Mouse (Mus musculus) liver, adult 2 months (tissue): Measurements from ENCODE around the gene Plcb1. TPM values are rescaled to one million over a fixed set of nuclear protein-coding genes. Genes with fewer than 3 reads are reported as not detected.

Experiments
- DNase-seq: peaks from one replicate; pipeline ENCODE4 v3.0.0-alpha.2; 2011; ENCODE audit warnings: low read depth, low spot score; ENCODE audit errors: extremely low read depth
- H3K27ac ChIP-seq: fragments of 200-500 bp; replicated peaks from 2 replicates; pipeline ENCODE4 v1.5.1; 2012; ENCODE audit warnings: low read depth, mild to moderate bottlenecking, control low read depth, inconsistent platforms, low read length; ENCODE audit not compliant: insufficient read depth
- H3K27me3 ChIP-seq: fragments of 200-500 bp; 2 replicates; pipeline ENCODE4 v1.6.1; 2012; ENCODE audit warnings: mild to moderate bottlenecking, moderate library complexity, low read length, inconsistent platforms; ENCODE audit not compliant: control insufficient read depth, insufficient read depth
- H3K36me3 ChIP-seq: fragments of 200-500 bp; 2 replicates; pipeline ENCODE4 v1.6.1; 2012; ENCODE audit warnings: low read length, inconsistent platforms; ENCODE audit not compliant: control insufficient read depth, insufficient read depth
- H3K4me1 ChIP-seq: fragments of 200-500 bp; 2 replicates; pipeline ENCODE4 v1.6.1; 2011; ENCODE audit warnings: low read length; ENCODE audit not compliant: control insufficient read depth, insufficient read depth
- H3K4me3 ChIP-seq: fragments of 200-500 bp; 2 replicates; pipeline ENCODE4 v1.5.1; 2011; ENCODE audit warnings: low read depth, mild to moderate bottlenecking, control low read depth, low read length, moderate library complexity; ENCODE audit not compliant: insufficient read depth
- H3K79me2 ChIP-seq: fragments of 200-500 bp; 2 replicates; pipeline ENCODE4 v1.6.1; 2012; ENCODE audit warnings: inconsistent platforms, mild to moderate bottlenecking, low read length, moderate library complexity; ENCODE audit not compliant: control insufficient read depth, insufficient read depth
- H3K9ac ChIP-seq: fragments of 200-500 bp; 2 replicates; pipeline ENCODE4 v1.6.1; 2012; ENCODE audit warnings: low read depth, mild to moderate bottlenecking, control low read depth, inconsistent platforms, low read length
- CTCF ChIP-seq: fragments of 200-500 bp; IDR thresholded peaks from 2 replicates; pipeline ENCODE4 v1.5.1; 2011; ENCODE audit warnings: low read depth, low read length, control low read depth
- POLR2A ChIP-seq: fragments of 200-500 bp; IDR thresholded peaks from 2 replicates; pipeline ENCODE4 v1.6.1; 2011; ENCODE audit warnings: low read length, control low read depth; ENCODE audit not compliant: insufficient read depth; ENCODE audit errors: extremely low read depth
- WGBS: fragments of 180-500 bp; shearing (Covaris S2); methylation state at CpG from one replicate; pipeline ENCODE4 v1.1.7; 2018; 5-methylcytosine and 5-hydroxymethylcytosine counted together
- polyA plus RNA-seq: library from polyadenylated mRNA; depleted of rRNA; stranded (reverse); fragments of >200 nt; gene quantifications from 2 replicates; pipeline ENCODE4 v1.2.3, GENCODE M21; 2012
- total RNA-seq: library from RNA; depleted of rRNA; stranded (reverse); fragments of >200 nt; gene quantifications from 2 replicates; pipeline ENCODE4 v1.2.3, GENCODE M21; 2014

Gene Plcb1
- total and polyA plus RNA-seq, 2 experiments: 0.88 to 15.4 TPM

- H3K4me1 ChIP-seq: no peaks in the 10 kb centered on the region
- no peak overlapping the region for H3K9ac ChIP-seq
- H3K4me3 ChIP-seq: no peak overlapping the region
- no peaks in the 10 kb centered on the region for H3K36me3 ChIP-seq
- no peaks in the 10 kb centered on the region for H3K27me3 ChIP-seq
- WGBS: 82% methylated on average over 1 of the region's 1 CpGs
- no peaks in the 10 kb centered on the region for H3K79me2 ChIP-seq
- H3K27ac ChIP-seq: no peak overlapping the region
- no peak for TF ChIP-seq POLR2A
- TF ChIP-seq CTCF: no peak
- DNase-seq: no peak
These were observed 232.4 kb downstream of the Plcb1 start for GRCm38 (mm10) chr2:135018275-135018674.

GRCm38 (mm10) chr2:135018708-135019107, 232.8 kb downstream of the Plcb1 start:
- no peak overlapping the region for H3K27ac ChIP-seq

DNA sequence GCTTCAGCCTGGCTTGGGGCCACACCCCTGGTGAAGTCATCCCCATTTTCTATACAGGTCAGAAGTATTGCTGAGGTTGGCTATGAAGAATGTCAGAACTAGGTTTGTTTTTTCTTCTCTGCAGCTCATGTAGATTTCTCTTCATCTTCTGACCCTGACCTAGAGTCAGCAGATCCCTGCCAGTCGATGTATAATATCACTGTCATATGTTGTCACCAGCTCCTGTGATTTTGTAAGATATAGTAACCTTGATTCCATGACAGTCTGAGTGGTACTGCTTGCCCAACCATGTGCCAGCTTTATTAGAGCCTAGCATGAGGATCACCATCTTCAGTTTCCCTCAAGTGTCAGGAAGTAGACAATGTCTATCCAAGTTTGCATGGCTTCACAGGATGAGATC, 233.7 kb downstream of the Plcb1 start:
- H3K36me3 ChIP-seq: no peaks in the 10 kb centered on the region
- WGBS: 84% methylated on average over 1 of the region's 1 CpGs
- H3K9ac ChIP-seq: no peak overlapping the region
- H3K27ac ChIP-seq: no peak overlapping the region
- no peaks in the 10 kb centered on the region for H3K4me1 ChIP-seq
- TF ChIP-seq CTCF (no peak), POLR2A (no peak)
- H3K79me2 ChIP-seq: no peaks in the 10 kb centered on the region
- H3K27me3 ChIP-seq: no peaks in the 10 kb centered on the region
- no peak overlapping the region for H3K4me3 ChIP-seq
- DNase-seq: no peak

More at GRCm38 (mm10) chr2:135018708-135019107, 232.8 kb downstream of the Plcb1 start:
- Histone ChIP-seq H3K79me2 (no peaks in the 10 kb centered on the region), H3K4me1 (no peaks in the 10 kb centered on the region), H3K36me3 (no peaks in the 10 kb centered on the region), H3K4me3 (no peak overlapping the region), H3K9ac (no peak overlapping the region), H3K27me3 (no peaks in the 10 kb centered on the region)
- WGBS: 99% methylated on average over 2 of the region's 2 CpGs
- DNase-seq: no peak
- TF ChIP-seq CTCF: no peak
- no peak for TF ChIP-seq POLR2A

DNA sequence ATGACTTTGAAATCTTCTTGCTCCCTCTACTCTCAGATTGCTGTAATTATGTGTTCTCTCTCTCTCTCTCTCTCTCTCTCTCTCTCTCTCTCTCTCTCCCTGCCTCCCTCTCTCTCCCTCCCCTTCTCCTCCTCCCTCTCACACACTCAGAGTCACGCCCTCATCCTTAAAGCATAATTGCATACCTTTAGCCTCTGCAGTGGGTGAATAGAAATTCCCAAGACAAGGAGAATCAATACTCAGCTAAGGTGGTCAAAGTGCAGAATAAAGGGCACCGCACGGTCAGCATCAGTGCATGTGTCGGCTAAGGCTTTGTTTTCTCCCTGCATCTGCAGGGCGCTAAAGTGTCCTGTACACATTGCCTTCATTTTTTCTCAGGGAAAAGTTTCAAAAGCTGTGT, 243.4 kb downstream of the Plcb1 start:
- Histone ChIP-seq H3K4me1 (no peaks in the 10 kb centered on the region), H3K27ac (no peak overlapping the region), H3K79me2 (no peaks in the 10 kb centered on the region), H3K9ac (no peak overlapping the region), H3K36me3 (no peaks in the 10 kb centered on the region), H3K27me3 (no peaks in the 10 kb centered on the region), H3K4me3 (no peak overlapping the region)
- no peak for DNase-seq
- no peak for TF ChIP-seq POLR2A
- TF ChIP-seq CTCF: no peak
- WGBS: 57% methylated on average over 5 of the region's 5 CpGs

GRCm38 (mm10) chr2:135029700-135030099, 243.8 kb downstream of the Plcb1 start:
- 86% methylated on average over 6 of the region's 6 CpGs for WGBS
- H3K36me3 ChIP-seq: no peaks in the 10 kb centered on the region

GRCm38 (mm10) chr2:135035640-135036260, 249.9 kb downstream of the Plcb1 start:
- Histone ChIP-seq H3K27me3 (no peaks in the 10 kb centered on the region), H3K9ac (no peak overlapping the region), H3K27ac (no peak overlapping the region), H3K4me3 (no peak overlapping the region), H3K79me2 (no peaks in the 10 kb centered on the region), H3K4me1 (peaks cover 3% of the 10 kb centered on the region; the same call in 1 of the 2 replicates), H3K36me3 (no peaks in the 10 kb centered on the region)
- DNase-seq: peak; percentile 42
- under 1% methylated on average over 4 of the region's 4 CpGs for WGBS
- TF ChIP-seq POLR2A (no peak), CTCF (no peak)

More at GRCm38 (mm10) chr2:135029700-135030099, 243.8 kb downstream of the Plcb1 start:
- TF ChIP-seq CTCF (no peak), POLR2A (no peak)
- Histone ChIP-seq H3K27me3 (no peaks in the 10 kb centered on the region), H3K27ac (no peak overlapping the region), H3K9ac (no peak overlapping the region), H3K4me1 (no peaks in the 10 kb centered on the region), H3K4me3 (no peak overlapping the region), H3K79me2 (no peaks in the 10 kb centered on the region)
- DNase-seq: no peak
